Mouse (Mus musculus) right cerebral cortex, adult 18-20 months (tissue): Measurements from ENCODE around the gene Gm20403.
"Not testable (repeated sequence)": the region's sequence is repeated elsewhere in the genome, so short reads cannot be mapped to it uniquely, and the experiment has no call there.

Experiments
- DNase-seq: peaks from one replicate; pipeline ENCODE4 v3.0.0; 2022; ENCODE audit warnings: mixed read lengths

Gene Gm20403

GRCm38 (mm10) chr12:54992814-54993213 lies 6.5 kb upstream of the Gm20403 start:
- no peak for DNase-seq

DNA sequence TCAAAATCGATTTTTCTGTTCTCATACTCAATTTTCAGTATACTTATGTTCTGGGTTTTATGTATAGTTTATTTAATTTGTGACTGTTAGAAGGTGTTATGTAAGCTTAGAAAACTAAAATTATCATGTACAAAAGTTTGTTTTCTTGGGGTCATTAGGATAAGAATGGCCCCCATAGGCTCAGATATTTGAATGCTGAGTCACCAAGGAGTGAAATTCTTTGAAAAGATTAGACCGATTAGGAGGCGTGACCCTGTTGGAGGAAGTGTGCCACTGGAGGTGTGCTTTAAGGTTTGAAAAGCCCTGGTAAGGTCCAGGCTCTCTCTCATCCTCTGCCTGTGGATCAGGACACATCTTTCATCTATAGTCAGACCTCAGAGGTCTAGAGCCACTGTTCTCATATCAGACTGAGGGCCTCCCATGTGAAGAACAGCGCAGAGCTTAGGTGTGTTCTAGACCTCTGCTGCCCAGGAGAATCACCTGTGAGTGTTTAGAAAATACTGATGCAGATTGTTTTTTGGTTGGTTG lies 2.1 kb upstream of the Gm20403 start:
- DNase-seq, result no peak

DNA sequence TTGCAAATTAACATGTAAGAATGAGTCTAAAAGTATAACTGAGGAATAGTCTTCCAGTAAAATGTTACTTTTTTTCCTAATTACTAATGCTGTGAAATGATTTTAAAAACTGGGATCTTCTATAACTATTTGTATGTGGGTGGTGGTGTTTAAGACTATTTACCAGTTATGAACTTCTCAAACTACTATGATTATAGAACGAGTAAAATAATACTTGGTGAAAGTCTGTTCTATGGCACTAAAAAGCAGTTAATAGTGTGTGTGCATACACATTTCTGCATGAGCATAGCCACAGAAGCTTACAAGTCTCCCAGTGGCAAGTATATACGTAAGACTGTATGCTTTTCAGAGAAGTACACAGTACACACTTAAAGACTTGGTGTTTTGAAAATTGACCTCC lies 827 bp upstream of the Gm20403 start:
- no peak for DNase-seq

DNA sequence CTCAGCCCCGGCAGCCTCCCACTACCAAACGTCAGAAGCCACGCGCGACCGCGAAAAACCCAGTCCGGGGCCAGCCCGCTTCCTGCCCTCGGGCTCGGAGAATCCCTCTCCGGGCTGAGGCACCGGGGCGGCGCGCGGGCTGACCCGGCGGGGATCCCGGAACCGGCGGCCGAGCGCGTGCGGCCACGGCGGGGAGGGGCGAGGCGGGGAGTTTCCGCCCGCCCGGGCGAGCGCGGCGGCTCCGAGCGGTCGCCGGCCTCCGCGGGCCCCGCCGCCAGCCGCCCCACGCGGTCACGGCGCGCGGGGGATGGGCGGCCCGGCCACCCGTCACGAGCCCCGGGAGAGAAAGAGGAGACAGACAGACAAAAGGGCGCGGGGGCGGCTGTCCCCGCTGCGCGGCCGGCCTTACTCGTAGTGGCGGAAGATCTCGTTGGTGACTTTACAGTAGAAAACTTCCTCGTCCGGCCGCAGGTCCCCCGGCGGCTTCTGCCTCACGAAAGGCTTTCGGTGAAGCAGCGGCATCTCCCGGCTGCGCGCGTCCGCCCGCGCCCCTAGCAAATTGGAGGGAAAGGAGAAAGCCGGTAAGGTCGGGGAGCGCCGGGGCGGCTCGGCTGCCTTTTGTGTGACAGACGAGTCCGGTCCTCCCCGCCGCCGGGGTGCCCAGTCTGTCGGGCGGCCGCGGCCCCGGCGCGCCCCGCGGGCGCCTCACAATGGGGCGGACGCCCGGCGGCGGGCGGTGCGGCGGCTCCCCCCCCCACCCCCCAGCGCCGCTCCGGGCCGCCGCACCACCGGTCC lies 875 bp downstream of the Gm20403 start:
- DNase-seq, result peak; percentile 20

- peak; percentile 54 for DNase-seq
Observed at GRCm38 (mm10) chr12:54984701-54985256, 1.6 kb downstream of the Gm20403 start.

DNA sequence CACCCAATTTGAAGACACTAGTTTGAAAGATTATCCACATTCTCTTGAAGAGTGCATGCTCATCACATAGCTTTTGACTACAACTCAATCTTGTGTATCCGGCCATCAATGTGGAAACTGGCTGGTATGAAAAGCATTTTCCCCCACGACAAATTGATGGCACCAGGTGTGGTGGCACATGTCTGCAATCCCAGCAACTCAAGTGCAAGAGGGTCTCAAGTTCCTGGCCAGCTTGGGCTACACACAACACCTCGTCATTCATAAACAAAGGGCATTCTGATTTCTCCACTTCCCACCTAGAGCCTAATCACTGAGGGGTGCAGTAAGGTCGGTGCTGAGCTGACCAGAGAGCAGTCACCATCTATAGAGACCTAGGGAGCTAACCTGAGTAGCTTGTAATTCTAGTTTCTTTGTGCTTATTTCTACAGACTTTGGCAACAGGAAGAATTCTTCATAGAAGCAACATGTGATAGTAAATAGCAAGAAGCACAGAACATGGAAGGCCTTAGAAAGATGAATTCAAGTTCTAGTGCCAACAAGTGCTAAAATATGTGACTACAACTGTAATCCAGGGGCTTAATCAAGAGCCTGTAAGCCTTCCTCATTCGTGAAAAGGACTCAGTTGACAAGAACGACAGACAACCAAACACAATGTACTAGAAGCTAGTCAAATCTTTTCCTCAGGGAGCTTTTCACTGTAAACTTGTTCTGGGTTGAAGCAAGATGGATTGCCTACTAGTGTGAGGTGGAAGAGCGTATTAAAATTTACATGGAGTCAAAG lies 3.2 kb downstream of the Gm20403 start:
- DNase-seq, result no peak

- DNase-seq, result no peak
Observed at GRCm38 (mm10) chr12:54981962-54982361, 4.4 kb downstream of the Gm20403 start.

DNA sequence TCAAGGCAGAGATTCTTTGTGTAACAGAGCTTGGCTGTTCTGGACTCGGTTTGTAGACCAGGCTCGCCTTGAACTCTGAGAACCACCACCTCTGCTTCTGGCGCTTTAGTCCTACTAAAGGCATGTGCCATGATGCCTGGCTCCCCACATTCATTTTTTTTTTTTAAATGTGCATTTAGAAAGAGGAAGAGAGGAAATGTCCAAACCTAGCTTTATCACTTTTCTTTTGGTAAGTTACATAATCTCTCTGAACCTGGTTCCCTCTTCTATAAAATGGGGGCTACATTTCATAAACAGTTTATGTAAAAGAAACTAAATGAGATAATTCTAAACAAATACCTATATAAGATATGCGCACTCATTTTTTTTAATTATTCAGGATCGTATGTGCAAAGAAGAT lies 5.4 kb downstream of the Gm20403 start:
- DNase-seq, result no peak

DNA sequence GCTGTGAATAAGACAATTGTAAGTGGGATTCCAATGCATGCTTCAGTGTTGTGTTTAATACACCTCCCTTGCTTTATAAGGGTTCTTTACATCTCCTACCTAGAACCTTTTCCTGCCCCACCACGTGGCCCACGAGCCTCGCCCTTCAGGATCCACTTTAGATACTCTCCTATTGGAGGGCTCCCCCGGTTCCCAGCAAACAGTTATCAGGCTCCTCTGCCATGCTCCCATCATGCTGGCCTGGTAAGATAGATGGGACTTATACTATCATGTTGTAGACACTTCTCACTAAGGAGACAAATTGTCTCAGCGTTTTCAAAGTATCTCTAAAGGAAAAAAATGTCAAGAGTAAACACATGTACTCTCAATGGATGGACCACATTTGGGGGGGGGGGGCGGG lies 5.8 kb downstream of the Gm20403 start:
- DNase-seq, result no peak

GRCm38 (mm10) chr12:54969033-54969432 lies 17.3 kb downstream of the Gm20403 start:
- DNase-seq, result no peak

- no peak for DNase-seq
Observed at GRCm38 (mm10) chr12:54965532-54966160, 20.7 kb downstream of the Gm20403 start.

DNA sequence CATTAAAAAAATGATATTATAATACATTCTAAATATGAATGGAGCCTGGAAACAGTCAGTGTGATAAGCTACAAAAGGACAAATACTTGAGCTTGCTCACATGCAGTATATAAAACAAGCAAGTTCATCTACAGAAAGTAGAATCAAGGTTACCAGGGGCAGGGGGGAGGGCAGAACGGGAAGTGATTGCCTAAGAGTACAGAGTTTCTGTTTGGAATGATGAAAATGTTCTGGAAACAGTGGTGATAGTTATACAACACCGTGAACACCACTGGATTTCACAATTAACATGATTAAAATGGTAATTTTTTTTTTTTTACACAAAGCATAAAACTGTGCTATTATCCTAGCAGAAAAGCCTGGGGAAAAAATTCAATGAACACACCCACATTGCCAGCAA lies 26.8 kb downstream of the Gm20403 start:
- DNase-seq, result no peak

GRCm38 (mm10) chr12:54956974-54957373 lies 29.4 kb downstream of the Gm20403 start:
- no peak for DNase-seq

DNA sequence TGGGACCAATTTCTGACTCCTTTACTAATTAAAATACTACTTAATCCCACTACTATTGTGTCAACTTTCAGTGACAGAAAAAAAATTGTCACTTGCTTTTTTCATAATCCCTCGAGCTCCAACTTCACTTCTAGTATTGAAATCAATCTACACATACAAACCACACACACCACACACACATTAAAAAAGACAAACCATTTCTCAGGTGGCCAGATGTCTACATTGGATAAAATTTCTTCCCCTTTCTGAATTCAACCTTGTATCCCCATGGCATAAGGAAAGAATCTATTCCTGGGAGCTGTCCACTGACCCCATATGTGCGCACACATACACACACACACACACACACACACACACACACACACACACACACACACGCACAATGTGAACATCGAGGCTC lies 29.9 kb downstream of the Gm20403 start:
- no peak for DNase-seq

DNA sequence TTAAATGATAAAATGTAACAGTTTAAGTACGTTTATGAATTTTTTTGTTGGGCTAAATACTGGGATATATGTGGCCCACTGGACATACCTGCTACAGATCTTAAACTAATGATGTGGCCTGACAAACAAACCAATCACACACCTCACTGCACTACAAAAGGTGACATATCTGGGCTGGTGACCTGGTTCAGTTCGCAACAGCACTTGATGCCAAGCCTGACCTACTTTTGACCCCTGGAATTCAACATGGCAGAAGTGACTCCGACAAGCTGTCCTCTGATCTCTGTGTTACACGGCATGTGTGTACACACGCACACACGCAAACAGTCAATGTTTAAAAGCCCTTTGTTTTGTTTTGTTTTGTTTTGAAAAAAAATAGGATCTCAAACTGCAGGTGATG lies 40.2 kb downstream of the Gm20403 start:
- DNase-seq, result no peak

- not testable (repeated sequence) for DNase-seq
Observed at GRCm38 (mm10) chr12:54942586-54943157, 43.7 kb downstream of the Gm20403 start.

DNA sequence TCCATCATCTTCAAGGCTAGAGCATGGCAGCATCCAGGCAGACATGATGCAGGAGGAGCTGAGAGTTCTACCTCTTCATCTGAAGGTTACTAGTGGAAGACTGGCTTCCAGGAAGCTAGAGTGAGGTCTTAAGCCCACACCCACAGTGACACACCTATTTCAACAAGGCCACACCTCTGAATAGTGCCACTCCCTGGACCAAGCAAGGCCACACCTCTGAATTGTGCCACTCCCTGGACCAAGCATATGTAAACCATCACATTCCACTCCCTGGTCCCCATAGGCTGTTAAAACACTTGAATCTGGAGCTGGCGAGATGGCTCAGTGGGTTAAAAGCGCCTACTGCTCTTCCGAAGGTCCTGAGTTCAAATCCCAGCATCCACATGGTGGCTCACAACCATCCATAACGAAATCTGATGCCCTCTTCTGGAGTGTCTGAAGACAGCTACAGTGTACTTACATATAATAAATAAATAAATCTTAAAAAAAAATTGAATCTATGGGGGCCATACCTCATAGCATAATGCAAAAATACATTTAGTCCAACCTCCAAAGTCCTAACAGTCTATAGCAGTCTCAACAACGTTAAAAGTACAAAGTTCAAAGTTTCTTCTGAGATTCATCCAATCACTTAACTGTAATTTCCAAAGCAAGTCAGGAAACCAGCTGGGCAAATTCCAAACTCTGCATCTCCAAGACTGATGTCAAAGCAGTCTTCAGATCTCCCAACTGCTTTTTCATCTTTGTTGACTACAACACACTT lies 48.6 kb downstream of the Gm20403 start:
- not testable (repeated sequence) for DNase-seq
